Mouse (Mus musculus) kidney, postnatal 0 days (tissue): ENCODE data around the gene Erc1. TPM values are rescaled to one million over a fixed set of nuclear protein-coding genes. Genes with fewer than 3 reads are reported as not detected.

Source experiments
- ATAC-seq: fragments of 200-750 bp; cut with Nextera tagmentation; replicated peaks from 2 replicates; pipeline ENCODE4 v1.8.0; 2017; ENCODE audit warnings: low read depth, moderate number of reproducible peaks, moderate TSS enrichment, moderate library complexity; ENCODE audit not compliant: low FRiP score
- DNase-seq: peaks from one replicate; pipeline ENCODE4 v3.0.0-alpha.2; 2016; ENCODE audit warnings: low spot score
- H3K27ac ChIP-seq: fragments of 300-500 bp; sonication (generic); 2 replicates; pipeline ENCODE4 v1.5.1; 2014; ENCODE audit warnings: mild to moderate bottlenecking
- H3K27me3 ChIP-seq: fragments of 300-500 bp; sonication (generic); 2 replicates; pipeline ENCODE4 v1.6.1; 2014; ENCODE audit warnings: low read length, mixed read lengths; ENCODE audit not compliant: insufficient read depth
- H3K36me3 ChIP-seq: fragments of 300-500 bp; sonication (generic); 2 replicates; pipeline ENCODE4 v1.6.1; 2014; ENCODE audit warnings: low read length, mixed read lengths; ENCODE audit not compliant: insufficient read depth
- H3K4me1 ChIP-seq: fragments of 300-500 bp; sonication (generic); replicated peaks from 2 replicates; pipeline ENCODE4 v1.6.1; 2014; ENCODE audit warnings: antibody characterized with exemption, low read length, mixed read lengths; ENCODE audit not compliant: insufficient read depth
- H3K4me2 ChIP-seq: fragments of 300-500 bp; sonication (generic); 2 replicates; pipeline ENCODE4 v1.6.1; 2014; ENCODE audit warnings: mild to moderate bottlenecking, low read length, moderate library complexity, mixed read lengths
- H3K4me3 ChIP-seq: fragments of 300-500 bp; sonication (generic); replicated peaks from 2 replicates; pipeline ENCODE4 v1.5.1; 2014; ENCODE audit warnings: low read depth, low read length
- H3K9ac ChIP-seq: fragments of 300-500 bp; sonication (generic); 2 replicates; pipeline ENCODE4 v1.6.1; 2014; ENCODE audit warnings: low read depth, low read length
- H3K9me3 ChIP-seq: fragments of 300-500 bp; sonication (generic); replicated peaks from 2 replicates; pipeline ENCODE4 v1.6.1; 2016; ENCODE audit warnings: low read length, inconsistent platforms, mixed read lengths
- CTCF ChIP-seq: IDR thresholded peaks from 2 replicates; pipeline ENCODE4 v1.5.1; 2016; ENCODE audit warnings: antibody characterized with exemption, low read depth, mild to moderate bottlenecking, moderate library complexity
- WGBS: fragments of 180-500 bp; shearing (Covaris S2); extraction: QIAGEN DNeasy Blood & Tissue Kit; methylation state at CpG from one replicate; pipeline ENCODE4 v1.1.7; 2014; 5-methylcytosine and 5-hydroxymethylcytosine counted together
- polyA plus RNA-seq: library from polyadenylated mRNA; unstranded; fragments of >200 nt; fragmentation: Nextera tagmentation; extraction: Ambion mirVana; gene quantifications from 2 replicates; pipeline ENCODE4 v1.2.1, GENCODE M21; 2015

Erc1 gene
- polyA plus RNA-seq, 1 experiment from 2014 or later = 10.6 TPM

DNA sequence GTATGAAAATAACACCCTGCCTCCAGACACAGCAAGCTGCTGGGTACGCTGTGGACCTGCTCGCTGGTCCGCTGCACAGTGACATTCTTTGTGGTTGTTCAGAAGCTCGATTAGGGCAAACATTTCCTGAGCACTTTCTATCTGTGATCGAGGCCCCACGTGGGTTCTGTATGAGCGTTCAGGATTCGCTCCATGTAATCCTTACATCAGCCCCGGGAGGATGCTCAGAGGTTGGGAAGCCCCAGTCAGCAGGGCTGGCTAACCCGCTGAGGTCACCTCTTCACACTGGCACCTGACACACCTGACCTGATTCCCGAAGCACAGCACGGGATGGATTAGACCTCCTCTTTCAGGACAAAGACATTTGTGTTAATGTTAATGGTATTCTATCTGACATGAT lies 312.1 kb downstream of the Erc1 start:
- H3K4me2 ChIP-seq = no peak overlapping the region
- ATAC-seq (peak; percentile 61; the same call in 1 of the 2 replicates), DNase-seq (no peak)
- no peak overlapping the region for H3K27ac ChIP-seq
- H3K4me1 ChIP-seq = peaks cover 10% of the 10 kb centered on the region; the same call in 1 of the 2 replicates
- H3K9ac ChIP-seq = no peak overlapping the region
- no peaks in the 10 kb centered on the region for H3K9me3 ChIP-seq
- H3K36me3 ChIP-seq = no peaks in the 10 kb centered on the region
- H3K4me3 ChIP-seq = no peak overlapping the region
- WGBS = 50% methylated on average over 12 of the region's 12 CpGs
- no peaks in the 10 kb centered on the region for H3K27me3 ChIP-seq
- no peak for TF ChIP-seq CTCF

GRCm38 (mm10) chr6:119533170-119533709 lies 314.7 kb downstream of the Erc1 start:
- no peak overlapping the region for H3K27ac ChIP-seq
- H3K27me3 ChIP-seq = no peaks in the 10 kb centered on the region
- no peak overlapping the region for H3K4me2 ChIP-seq
- TF ChIP-seq CTCF = no peak
- ATAC-seq (no peak), DNase-seq (no peak)
- no peak overlapping the region for H3K4me3 ChIP-seq
- H3K9ac ChIP-seq = no peak overlapping the region
- peaks cover 10% of the 10 kb centered on the region; the same call in 1 of the 2 replicates for H3K4me1 ChIP-seq
- H3K9me3 ChIP-seq = no peaks in the 10 kb centered on the region
- WGBS = 64% methylated on average over 9 of the region's 9 CpGs
- H3K36me3 ChIP-seq = no peaks in the 10 kb centered on the region

GRCm38 (mm10) chr6:119529659-119530058 lies 318.3 kb downstream of the Erc1 start:
- Histone ChIP-seq H3K9ac (no peak overlapping the region), H3K27me3 (no peaks in the 10 kb centered on the region), H3K4me3 (no peak overlapping the region), H3K36me3 (no peaks in the 10 kb centered on the region), H3K4me2 (no peak overlapping the region), H3K27ac (no peak overlapping the region), H3K9me3 (no peaks in the 10 kb centered on the region), H3K4me1 (no peaks in the 10 kb centered on the region)
- ATAC-seq (no peak), DNase-seq (no peak)
- WGBS = 61% methylated on average over 3 of the region's 3 CpGs
- no peak for TF ChIP-seq CTCF

DNA sequence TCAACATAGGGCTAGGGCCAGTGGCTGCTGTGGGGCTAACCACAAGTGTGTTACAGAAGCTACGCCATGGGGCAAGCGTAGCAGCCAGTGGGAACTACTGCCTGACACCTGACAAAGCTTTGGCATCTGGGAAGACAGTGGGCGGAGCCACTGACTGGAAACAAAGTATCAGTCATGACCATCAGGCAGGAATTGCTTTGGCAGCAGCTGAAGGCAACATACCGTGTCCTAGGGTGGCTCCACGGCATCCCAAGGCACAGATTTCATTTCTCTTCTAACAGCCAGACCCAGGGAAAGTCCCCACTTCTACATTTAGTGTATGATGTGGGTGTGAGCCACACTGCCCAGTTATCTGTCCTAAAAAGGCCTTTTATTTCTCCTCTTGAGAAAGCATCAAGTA lies 321.5 kb downstream of the Erc1 start:
- Histone ChIP-seq H3K27ac (no peak overlapping the region), H3K4me2 (no peak overlapping the region), H3K36me3 (no peaks in the 10 kb centered on the region), H3K9me3 (no peaks in the 10 kb centered on the region), H3K4me1 (no peaks in the 10 kb centered on the region), H3K9ac (no peak overlapping the region), H3K4me3 (no peak overlapping the region), H3K27me3 (no peaks in the 10 kb centered on the region)
- no peak for TF ChIP-seq CTCF
- ATAC-seq (no peak; the same call in 1 of the 2 replicates), DNase-seq (no peak)
- WGBS = 61% methylated on average over 5 of the region's 5 CpGs

DNA sequence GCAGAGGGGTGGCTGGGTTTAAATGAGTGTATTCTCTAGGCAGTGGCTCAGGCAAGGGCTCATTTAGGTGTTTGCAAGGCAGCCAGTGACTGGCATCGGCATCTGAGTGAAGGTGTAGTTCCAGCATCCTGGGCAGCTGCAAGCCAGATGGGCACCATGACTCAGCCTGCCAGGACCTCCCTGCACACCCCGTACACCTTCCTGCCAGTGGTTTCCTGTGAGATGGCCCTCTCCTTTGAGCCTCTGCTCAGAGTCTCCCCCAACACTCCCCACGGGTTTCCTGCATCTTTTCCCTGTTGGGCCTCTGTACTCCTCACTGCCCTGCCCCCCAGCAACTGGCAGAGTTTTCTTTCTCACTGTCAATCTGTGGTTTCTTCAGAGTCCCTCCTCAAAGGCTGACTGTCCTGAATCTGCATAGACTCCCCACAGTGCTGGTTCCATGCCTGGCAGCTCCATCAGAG lies 326.0 kb downstream of the Erc1 start:
- H3K9me3 ChIP-seq = no peaks in the 10 kb centered on the region
- H3K4me2 ChIP-seq = no peak overlapping the region
- ATAC-seq (no peak), DNase-seq (no peak)
- no peak overlapping the region for H3K27ac ChIP-seq
- H3K4me1 ChIP-seq = no peaks in the 10 kb centered on the region
- whole genome bisulfite sequencing = 37% methylated on average over 3 of the region's 3 CpGs
- H3K27me3 ChIP-seq = no peaks in the 10 kb centered on the region
- TF ChIP-seq CTCF = no peak
- no peak overlapping the region for H3K9ac ChIP-seq
- no peak overlapping the region for H3K4me3 ChIP-seq
- no peaks in the 10 kb centered on the region for H3K36me3 ChIP-seq

- ATAC-seq (no peak), DNase-seq (no peak)
- no peaks in the 10 kb centered on the region for H3K9me3 ChIP-seq
- no peak overlapping the region for H3K27ac ChIP-seq
- H3K4me1 ChIP-seq = no peaks in the 10 kb centered on the region
- H3K27me3 ChIP-seq = no peaks in the 10 kb centered on the region
- TF ChIP-seq CTCF = peak; percentile 38
- WGBS = 69% methylated on average over 3 of the region's 3 CpGs
- H3K36me3 ChIP-seq = no peaks in the 10 kb centered on the region
- H3K9ac ChIP-seq = no peak overlapping the region
- H3K4me2 ChIP-seq = no peak overlapping the region
- H3K4me3 ChIP-seq = no peak overlapping the region
These were observed 326.5 kb downstream of the Erc1 start for GRCm38 (mm10) chr6:119521482-119521900.

Other genes starting within 250 kb of the Erc1 start
- 14.4 and 16.0 TPM in 2 replicates for gene Rad52, start 54.5 kb upstream of the Erc1 start, polyA plus RNA-seq
- 171 and 172 TPM in 2 replicates for gene Wnk1, start 190.5 kb upstream of the Erc1 start, polyA plus RNA-seq
- gene Ninj2, start 245.2 kb upstream of the Erc1 start, polyA plus RNA-seq = not detected in 2 replicates